Mouse (Mus musculus) forebrain, embryonic 11.5 days (tissue): ENCODE data around the gene Fut8. TPM values are rescaled to one million over a fixed set of nuclear protein-coding genes. Genes with fewer than 3 reads are reported as not detected.

Experiments
- ATAC-seq: fragments of 200-750 bp; cut with Nextera tagmentation; replicated peaks from 2 replicates; pipeline ENCODE4 v1.8.0; 2017; ENCODE audit warnings: moderate TSS enrichment; ENCODE audit not compliant: low FRiP score
- DNase-seq: peaks from one replicate; pipeline ENCODE4 v3.0.0-alpha.2; 2017; ENCODE audit warnings: low spot score
- H3K27ac ChIP-seq: fragments of 300-500 bp; sonication (generic); 2 replicates; pipeline ENCODE4 v1.5.1; 2014; ENCODE audit warnings: low read depth, low read length
- H3K27me3 ChIP-seq: fragments of 300-500 bp; sonication (generic); 2 replicates; pipeline ENCODE4 v1.6.1; 2014; ENCODE audit warnings: mild to moderate bottlenecking, low read length, mixed read lengths; ENCODE audit not compliant: control insufficient read depth, insufficient read depth
- H3K36me3 ChIP-seq: fragments of 300-500 bp; sonication (generic); 2 replicates; pipeline ENCODE4 v1.6.1; 2014; ENCODE audit warnings: mild to moderate bottlenecking, low read length, moderate library complexity, mixed read lengths; ENCODE audit not compliant: control insufficient read depth, insufficient read depth
- H3K4me1 ChIP-seq: fragments of 300-500 bp; sonication (generic); replicated peaks from 2 replicates; pipeline ENCODE4 v1.6.1; 2014; ENCODE audit warnings: low read length, mixed read lengths; ENCODE audit not compliant: control insufficient read depth, insufficient read depth
- H3K4me2 ChIP-seq: fragments of 300-500 bp; sonication (generic); 2 replicates; pipeline ENCODE4 v1.6.1; 2014; ENCODE audit warnings: low read depth, mild to moderate bottlenecking, low read length, moderate library complexity, mixed read lengths; ENCODE audit not compliant: severe bottlenecking
- H3K4me3 ChIP-seq: fragments of 300-500 bp; sonication (generic); 2 replicates; pipeline ENCODE4 v1.5.1; 2014; ENCODE audit warnings: low read depth, low read length
- H3K9ac ChIP-seq: fragments of 300-500 bp; sonication (generic); 2 replicates; pipeline ENCODE4 v1.6.1; 2014; ENCODE audit warnings: low read length
- H3K9me3 ChIP-seq: fragments of 300-500 bp; sonication (generic); 2 replicates; pipeline ENCODE4 v1.6.1; 2016; ENCODE audit warnings: low read length, mixed read lengths; ENCODE audit not compliant: control insufficient read depth
- WGBS: fragments of 180-500 bp; shearing (Covaris S2); extraction: QIAGEN DNeasy Blood & Tissue Kit; methylation state at CpG from one replicate; pipeline ENCODE4 v1.1.7; 2014; 5-methylcytosine and 5-hydroxymethylcytosine counted together
- polyA plus RNA-seq: library from polyadenylated mRNA; unstranded; fragments of >200 nt; fragmentation: Nextera tagmentation; extraction: Ambion mirVana; gene quantifications from 2 replicates; pipeline ENCODE4 v1.2.1, GENCODE M21; 2014

Fut8 gene
- polyA plus RNA-seq, 1 experiment from 2014 or later = 34.3 TPM

DNA sequence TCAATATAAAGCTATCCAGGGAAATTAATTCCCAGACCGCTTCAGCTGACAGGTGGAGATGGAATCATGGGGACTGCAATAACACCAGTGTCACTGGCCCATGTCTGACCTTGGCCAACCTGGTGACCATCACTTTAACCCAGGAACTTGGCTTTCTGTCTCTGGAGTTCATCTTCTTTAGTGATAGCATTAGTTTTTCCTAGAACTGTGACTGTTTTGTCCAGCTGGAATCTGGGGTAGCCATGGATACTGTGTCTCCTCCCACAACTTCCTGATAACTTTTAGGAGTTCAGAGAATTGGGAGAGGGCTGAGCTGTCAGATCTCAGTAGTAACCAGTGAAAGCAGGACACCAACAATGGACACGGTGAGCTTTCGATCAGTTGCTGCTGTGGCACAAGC is 264.3 kb downstream of the Fut8 start:
- Histone ChIP-seq H3K27me3 (no peaks in the 10 kb centered on the region), H3K36me3 (no peaks in the 10 kb centered on the region), H3K4me3 (no peak overlapping the region), H3K4me2 (no peak overlapping the region), H3K9ac (no peak overlapping the region), H3K4me1 (no peaks in the 10 kb centered on the region), H3K9me3 (no peaks in the 10 kb centered on the region), H3K27ac (no peak overlapping the region)
- 86% methylated on average over 3 of the region's 3 CpGs for WGBS
- DNase-seq (no peak), ATAC-seq (no peak)

DNA sequence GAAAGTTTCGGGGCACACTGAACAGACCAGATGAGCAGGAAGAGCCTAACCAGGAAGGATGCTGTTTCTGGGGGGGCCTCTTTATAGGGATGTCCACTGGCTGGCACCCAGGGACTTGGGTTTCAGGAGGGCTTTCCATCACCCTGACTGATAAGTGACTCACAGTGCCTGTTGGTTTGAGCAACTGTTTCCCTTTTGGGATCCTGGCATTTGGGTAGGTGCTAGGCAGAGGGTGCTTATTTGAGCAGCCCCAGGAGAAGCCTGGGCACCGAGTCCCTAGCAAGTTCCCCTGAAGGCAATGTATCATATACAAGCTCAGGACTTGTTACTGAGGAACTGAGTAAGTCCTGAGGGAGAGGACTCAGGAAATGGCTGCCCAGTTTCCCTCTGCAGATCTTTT is 267.5 kb downstream of the Fut8 start:
- Histone ChIP-seq H3K4me2 (no peak overlapping the region), H3K9me3 (no peaks in the 10 kb centered on the region), H3K27ac (no peak overlapping the region), H3K9ac (no peak overlapping the region), H3K4me1 (no peaks in the 10 kb centered on the region), H3K4me3 (no peak overlapping the region), H3K36me3 (no peaks in the 10 kb centered on the region), H3K27me3 (no peaks in the 10 kb centered on the region)
- DNase-seq (no peak), ATAC-seq (no peak)
- WGBS = 84% methylated on average over 2 of the region's 2 CpGs

DNA sequence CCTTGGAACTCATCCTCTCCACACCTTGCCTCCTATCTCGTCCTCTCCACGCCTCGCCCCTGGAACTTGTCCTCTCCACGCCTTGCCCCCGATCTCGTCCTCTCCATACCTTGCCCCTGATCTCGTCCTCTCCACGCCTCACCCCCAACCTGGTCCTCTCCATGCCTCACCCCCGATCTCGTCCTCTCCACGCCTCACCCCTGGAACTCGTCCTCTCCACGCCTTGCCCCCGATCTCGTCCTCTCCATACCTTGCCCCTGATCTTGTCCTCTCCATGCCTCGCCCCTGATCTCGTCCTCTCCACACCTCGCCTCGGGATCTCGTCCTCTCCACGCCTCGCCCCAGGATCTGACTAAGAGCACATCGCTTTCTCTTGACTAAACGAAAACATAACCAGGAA is 269.8 kb downstream of the Fut8 start:
- Histone ChIP-seq H3K27ac (no peak overlapping the region), H3K9me3 (no peaks in the 10 kb centered on the region), H3K36me3 (no peaks in the 10 kb centered on the region), H3K4me3 (no peak overlapping the region), H3K27me3 (no peaks in the 10 kb centered on the region), H3K4me2 (no peak overlapping the region), H3K4me1 (no peaks in the 10 kb centered on the region), H3K9ac (no peak overlapping the region)
- DNase-seq (no peak), ATAC-seq (no peak)
- WGBS = 92% methylated on average over 24 of the region's 24 CpGs

- H3K27ac ChIP-seq = no peak overlapping the region
- H3K9ac ChIP-seq = no peak overlapping the region
- WGBS = 73% methylated on average over 7 of the region's 7 CpGs
- DNase-seq = no peak
- no peak overlapping the region for H3K4me2 ChIP-seq
- H3K4me3 ChIP-seq = no peak overlapping the region
- H3K9me3 ChIP-seq = no peaks in the 10 kb centered on the region
- no peaks in the 10 kb centered on the region for H3K36me3 ChIP-seq
- no peaks in the 10 kb centered on the region for H3K27me3 ChIP-seq
- no peak for ATAC-seq
- H3K4me1 ChIP-seq = no peaks in the 10 kb centered on the region
These were observed 272.8 kb downstream of the Fut8 start for GRCm38 (mm10) chr12:77510758-77511157.

DNA sequence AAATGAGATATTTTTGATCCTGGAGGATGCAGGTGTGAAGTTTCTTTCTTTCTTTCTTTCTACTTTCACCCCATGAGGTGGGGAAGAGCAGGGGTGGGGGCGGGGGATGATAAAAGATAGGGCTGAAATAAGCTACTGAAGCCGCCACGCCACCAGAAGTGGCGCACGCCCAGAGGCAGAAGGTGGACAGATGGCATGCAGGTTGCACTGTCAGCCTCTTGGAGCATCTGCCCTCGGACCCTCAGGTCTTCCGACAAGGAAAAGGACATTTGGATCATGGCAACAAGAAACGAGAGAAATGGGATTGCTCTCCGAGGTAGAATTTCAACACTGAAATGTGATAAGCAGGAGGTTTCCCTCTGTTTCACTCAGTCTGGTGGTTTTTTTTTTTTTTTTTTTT is 273.3 kb downstream of the Fut8 start:
- no peaks in the 10 kb centered on the region for H3K27me3 ChIP-seq
- no peak overlapping the region for H3K9ac ChIP-seq
- no peaks in the 10 kb centered on the region for H3K36me3 ChIP-seq
- no peak overlapping the region for H3K27ac ChIP-seq
- H3K4me2 ChIP-seq = no peak overlapping the region
- no peaks in the 10 kb centered on the region for H3K4me1 ChIP-seq
- DNase-seq (no peak), ATAC-seq (no peak)
- WGBS = 82% methylated on average over 9 of the region's 9 CpGs
- H3K4me3 ChIP-seq = no peak overlapping the region
- H3K9me3 ChIP-seq = no peaks in the 10 kb centered on the region

DNA sequence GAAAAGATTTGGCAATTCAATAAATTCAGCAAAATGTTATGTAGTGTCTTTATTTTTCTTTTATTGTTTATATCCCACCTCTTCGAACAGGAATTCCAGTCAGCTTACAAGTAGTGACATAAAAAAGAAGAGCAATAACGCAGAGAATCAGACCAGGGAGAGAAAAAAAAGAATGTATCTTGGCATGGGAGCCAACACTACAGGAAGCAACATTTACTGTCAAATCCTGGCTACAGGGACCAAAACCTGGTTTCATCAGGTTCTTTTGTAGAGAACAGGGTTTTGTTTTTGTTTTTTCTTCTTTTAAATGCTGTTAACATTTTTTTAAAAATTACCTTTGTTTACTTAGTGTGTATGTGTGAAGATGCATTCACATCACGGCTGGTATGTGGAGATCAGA is 273.7 kb downstream of the Fut8 start:
- Histone ChIP-seq H3K9me3 (no peaks in the 10 kb centered on the region), H3K4me1 (no peaks in the 10 kb centered on the region), H3K27me3 (no peaks in the 10 kb centered on the region), H3K36me3 (no peaks in the 10 kb centered on the region), H3K4me3 (no peak overlapping the region), H3K27ac (no peak overlapping the region), H3K4me2 (no peak overlapping the region), H3K9ac (no peak overlapping the region)
- 95% methylated on average over 3 of the region's 3 CpGs for WGBS
- no peak for ATAC-seq
- DNase-seq = no peak

GRCm38 (mm10) chr12:77516805-77517204 is 278.9 kb downstream of the Fut8 start:
- H3K4me1 ChIP-seq = no peaks in the 10 kb centered on the region
- ATAC-seq = no peak
- WGBS = 84% methylated on average over 6 of the region's 6 CpGs
- H3K4me3 ChIP-seq = no peak overlapping the region
- no peak overlapping the region for H3K9ac ChIP-seq
- no peaks in the 10 kb centered on the region for H3K9me3 ChIP-seq
- no peaks in the 10 kb centered on the region for H3K27me3 ChIP-seq
- no peak overlapping the region for H3K4me2 ChIP-seq
- H3K27ac ChIP-seq = no peak overlapping the region
- no peaks in the 10 kb centered on the region for H3K36me3 ChIP-seq
- no peak for DNase-seq

- Histone ChIP-seq H3K4me3 (no peak overlapping the region), H3K36me3 (no peaks in the 10 kb centered on the region), H3K4me2 (no peak overlapping the region), H3K4me1 (no peaks in the 10 kb centered on the region), H3K27ac (no peak overlapping the region), H3K27me3 (no peaks in the 10 kb centered on the region), H3K9ac (no peak overlapping the region), H3K9me3 (no peaks in the 10 kb centered on the region)
- no peak for ATAC-seq
- DNase-seq = no peak
- WGBS = 92% methylated on average over 12 of the region's 12 CpGs
These were observed 279.8 kb downstream of the Fut8 start for GRCm38 (mm10) chr12:77517691-77518090.

GRCm38 (mm10) chr12:77519534-77520102 is 281.7 kb downstream of the Fut8 start:
- H3K9ac ChIP-seq = no peak overlapping the region
- no peak overlapping the region for H3K4me3 ChIP-seq
- no peak overlapping the region for H3K27ac ChIP-seq
- no peaks in the 10 kb centered on the region for H3K36me3 ChIP-seq
- H3K27me3 ChIP-seq = no peaks in the 10 kb centered on the region
- DNase-seq (no peak), ATAC-seq (no peak)
- H3K9me3 ChIP-seq = no peaks in the 10 kb centered on the region
- H3K4me2 ChIP-seq = no peak overlapping the region
- H3K4me1 ChIP-seq = no peaks in the 10 kb centered on the region
- 79% methylated on average over 6 of the region's 6 CpGs for WGBS
